Mouse (Mus musculus) kidney, postnatal 25 days (tissue): ENCODE measurements at regions not wholly inside any gene's neighbourhood (a gene's known extent, or its start where the extent isn't known, plus 50 kb on each side); places are given as distances from the start of the nearest gene placed in this dataset.
A peak's percentile ranks its signal among the peaks of the same experiment; 100 is the strongest.

ENCODE experiments used
- DNase-seq, 2 experiments: peaks; one replicate each; pipeline ENCODE4 v3.0.0; 2021; ENCODE audit warnings: mixed read lengths in 2 of 2

- no peak for DNase-seq
Observed at GRCm38 (mm10) chr10:54993641-54994040, 917.2 kb upstream of the Man1a start.

- peak in 1 of 2 experiments; percentile 34 for DNase-seq
Observed at GRCm38 (mm10) chr10:54955900-54956299, 879.5 kb upstream of the Man1a start.

- DNase-seq: no peak
Observed at GRCm38 (mm10) chr10:54941195-54942062, 865.0 kb upstream of the Man1a start.

- DNase-seq: no peak
Observed at GRCm38 (mm10) chr10:54939514-54939913, 863.1 kb upstream of the Man1a start.
